Mouse (Mus musculus): ENCODE results near the gene Limd1. TPM values are rescaled to one million over a fixed set of nuclear protein-coding genes. Genes with fewer than 3 reads are reported as not detected.

The Limd1 gene
- polyA plus RNA-seq, 1 experiment from 2014 or later = 18.1 TPM

GRCm38 (mm10) chr9:123468406-123469085 is 10.0 kb upstream of the Limd1 start:
- no peak overlapping the region for H3K9ac ChIP-seq
- no peak overlapping the region for H3K4me2 ChIP-seq
- no peaks in the 10 kb centered on the region for H3K27me3 ChIP-seq
- H3K27ac ChIP-seq = no peak overlapping the region
- H3K4me3 ChIP-seq = no peak overlapping the region
- 0 out of 2 replicates have a peak, but pooled peaks cover 6% of the 10 kb centered on the region for H3K4me1 ChIP-seq (replicated peaks)
- ATAC-seq (ENCODE audit: low FRiP score) = no peak
- H3K36me3 ChIP-seq = peaks cover 8% of the 10 kb centered on the region; the same call in 1 of the 2 replicates
- H3K9me3 ChIP-seq = no peaks in the 10 kb centered on the region
- 78% methylated on average over 5 of the region's 5 CpGs for WGBS

GRCm38 (mm10) chr9:123469087-123469486 is 9.4 kb upstream of the Limd1 start:
- Histone ChIP-seq H3K27me3 (no peaks in the 10 kb centered on the region), H3K4me2 (no peak overlapping the region), H3K9ac (no peak overlapping the region), H3K27ac (no peak overlapping the region), H3K9me3 (no peaks in the 10 kb centered on the region), H3K4me3 (no peak overlapping the region), H3K36me3 (0 out of 2 replicates have a peak, but pooled peaks cover 3% of the 10 kb centered on the region), H3K4me1 (replicated peaks) (0 out of 2 replicates have a peak, but pooled peaks cover 6% of the 10 kb centered on the region)
- no peak for ATAC-seq (ENCODE audit: low FRiP score)

GRCm38 (mm10) chr9:123473377-123473776 is 5.1 kb upstream of the Limd1 start:
- Histone ChIP-seq H3K9ac (no peak overlapping the region), H3K4me3 (no peak overlapping the region), H3K9me3 (no peaks in the 10 kb centered on the region), H3K27me3 (no peaks in the 10 kb centered on the region), H3K4me2 (no peak overlapping the region), H3K27ac (no peak overlapping the region), H3K36me3 (no peaks in the 10 kb centered on the region), H3K4me1 (replicated peaks) (peaks cover 9% of the 10 kb centered on the region; the same call in 1 of the 2 replicates)
- no peak for ATAC-seq (ENCODE audit: low FRiP score)

- no peak overlapping the region for H3K9ac ChIP-seq
- H3K4me2 ChIP-seq = no peak overlapping the region
- H3K4me3 ChIP-seq = no peak overlapping the region
- H3K27ac ChIP-seq = no peak overlapping the region
- no peaks in the 10 kb centered on the region for H3K9me3 ChIP-seq
- ATAC-seq (ENCODE audit: low FRiP score) = no peak
- H3K4me1 ChIP-seq (replicated peaks) = peaks cover 29% of the 10 kb centered on the region
- no peaks in the 10 kb centered on the region for H3K36me3 ChIP-seq
- WGBS = 85% methylated on average over 1 of the region's 1 CpGs
- H3K27me3 ChIP-seq = no peaks in the 10 kb centered on the region
Measured at GRCm38 (mm10) chr9:123475569-123475968, 2.9 kb upstream of the Limd1 start.

GRCm38 (mm10) chr9:123478031-123478585 is 398 bp upstream of the Limd1 start:
- ATAC-seq (ENCODE audit: low FRiP score) = peak; percentile 85
- Histone ChIP-seq H3K27me3 (no peaks in the 10 kb centered on the region), H3K9me3 (no peaks in the 10 kb centered on the region), H3K27ac (no peak overlapping the region), H3K4me2 (peak overlapping the region; percentile 63), H3K36me3 (no peaks in the 10 kb centered on the region), H3K4me3 (peak overlapping the region; percentile 62), H3K9ac (0 out of 2 replicates have a peak overlapping the region, but pooled peaks have one; percentile 49), H3K4me1 (replicated peaks) (peaks cover 49% of the 10 kb centered on the region)
- WGBS = 2% methylated on average over 17 of the region's 29 CpGs

GRCm38 (mm10) chr9:123479196-123479669 is 727 bp downstream of the Limd1 start:
- H3K36me3 ChIP-seq = no peaks in the 10 kb centered on the region
- ATAC-seq (ENCODE audit: low FRiP score) = peak; percentile 25; the same call in 1 of the 2 replicates
- H3K4me1 ChIP-seq (replicated peaks) = peaks cover 51% of the 10 kb centered on the region
- peak overlapping the region; percentile 63 for H3K4me2 ChIP-seq
- H3K4me3 ChIP-seq = peak overlapping the region; percentile 62
- 21% methylated on average over 17 of the region's 17 CpGs for WGBS
- no peaks in the 10 kb centered on the region for H3K27me3 ChIP-seq
- no peak overlapping the region for H3K27ac ChIP-seq
- no peaks in the 10 kb centered on the region for H3K9me3 ChIP-seq
- peak overlapping the region; percentile 71 for H3K9ac ChIP-seq

GRCm38 (mm10) chr9:123479876-123480252 is 1.4 kb downstream of the Limd1 start:
- Histone ChIP-seq H3K9me3 (no peaks in the 10 kb centered on the region), H3K4me2 (peak overlapping the region; percentile 63), H3K27me3 (no peaks in the 10 kb centered on the region), H3K4me3 (peak overlapping the region; percentile 62), H3K36me3 (no peaks in the 10 kb centered on the region), H3K27ac (no peak overlapping the region), H3K4me1 (replicated peaks) (peaks cover 51% of the 10 kb centered on the region), H3K9ac (peak overlapping the region; percentile 71)
- no peak for ATAC-seq (ENCODE audit: low FRiP score)
- 90% methylated on average over 8 of the region's 8 CpGs for WGBS

GRCm38 (mm10) chr9:123480253-123480921 is 1.9 kb downstream of the Limd1 start:
- 84% methylated on average over 18 of the region's 18 CpGs for WGBS
- Histone ChIP-seq H3K36me3 (no peaks in the 10 kb centered on the region), H3K4me3 (peak overlapping the region; percentile 8; the same call in 1 of the 2 replicates), H3K9me3 (no peaks in the 10 kb centered on the region), H3K27me3 (no peaks in the 10 kb centered on the region), H3K4me1 (replicated peaks) (peaks cover 51% of the 10 kb centered on the region), H3K27ac (no peak overlapping the region), H3K9ac (peak overlapping the region; percentile 71; the same call in 1 of the 2 replicates), H3K4me2 (peak overlapping the region; percentile 63)
- no peak for ATAC-seq (ENCODE audit: low FRiP score)

GRCm38 (mm10) chr9:123481136-123481535 is 2.6 kb downstream of the Limd1 start:
- Histone ChIP-seq H3K36me3 (no peaks in the 10 kb centered on the region), H3K4me3 (0 out of 2 replicates have a peak overlapping the region, but pooled peaks have one; percentile 8), H3K9me3 (no peaks in the 10 kb centered on the region), H3K27me3 (no peaks in the 10 kb centered on the region), H3K27ac (no peak overlapping the region), H3K4me2 (peak overlapping the region; percentile 63), H3K9ac (0 out of 2 replicates have a peak overlapping the region, but pooled peaks have one; percentile 19), H3K4me1 (replicated peaks) (peaks cover 51% of the 10 kb centered on the region)
- 75% methylated on average over 7 of the region's 7 CpGs for WGBS
- ATAC-seq (ENCODE audit: low FRiP score) = no peak

GRCm38 (mm10) chr9:123483598-123483997 is 5.1 kb downstream of the Limd1 start:
- H3K4me3 ChIP-seq = no peak overlapping the region
- no peaks in the 10 kb centered on the region for H3K36me3 ChIP-seq
- H3K9ac ChIP-seq = no peak overlapping the region
- no peak for ATAC-seq (ENCODE audit: low FRiP score)
- no peak overlapping the region for H3K27ac ChIP-seq
- H3K9me3 ChIP-seq = no peaks in the 10 kb centered on the region
- 97% methylated on average over 1 of the region's 1 CpGs for WGBS
- peaks cover 45% of the 10 kb centered on the region for H3K4me1 ChIP-seq (replicated peaks)
- no peaks in the 10 kb centered on the region for H3K27me3 ChIP-seq
- no peak overlapping the region for H3K4me2 ChIP-seq

- H3K36me3 ChIP-seq = no peaks in the 10 kb centered on the region
- WGBS = 96% methylated on average over 3 of the region's 3 CpGs
Measured at GRCm38 (mm10) chr9:123484830-123485229, 6.3 kb downstream of the Limd1 start.

GRCm38 (mm10) chr9:123485561-123485960 is 7.1 kb downstream of the Limd1 start:
- Histone ChIP-seq H3K4me2 (no peak overlapping the region), H3K4me1 (replicated peaks) (peaks cover 34% of the 10 kb centered on the region), H3K27ac (no peak overlapping the region), H3K36me3 (no peaks in the 10 kb centered on the region), H3K4me3 (no peak overlapping the region), H3K27me3 (no peaks in the 10 kb centered on the region), H3K9me3 (no peaks in the 10 kb centered on the region), H3K9ac (no peak overlapping the region)
- no peak for ATAC-seq (ENCODE audit: low FRiP score)
- WGBS = 94% methylated on average over 4 of the region's 4 CpGs

More at GRCm38 (mm10) chr9:123484830-123485229, 6.3 kb downstream of the Limd1 start:
- no peak overlapping the region for H3K4me3 ChIP-seq
- H3K9ac ChIP-seq = no peak overlapping the region
- peaks cover 38% of the 10 kb centered on the region for H3K4me1 ChIP-seq (replicated peaks)
- no peaks in the 10 kb centered on the region for H3K27me3 ChIP-seq
- H3K9me3 ChIP-seq = no peaks in the 10 kb centered on the region
- ATAC-seq (ENCODE audit: low FRiP score) = no peak
- no peak overlapping the region for H3K27ac ChIP-seq
- no peak overlapping the region for H3K4me2 ChIP-seq
